Mouse (Mus musculus) hindbrain, embryonic 14.5 days (tissue): ENCODE measurements around the gene Ccnyl1. TPM values are rescaled to one million over a fixed set of nuclear protein-coding genes. Genes with fewer than 3 reads are reported as not detected.
A peak's percentile ranks its signal among the peaks of the same experiment; 100 is the strongest.

Source experiments
- ATAC-seq: fragments of 200-750 bp; cut with Nextera tagmentation; 2 replicates; pipeline ENCODE4 v1.8.0; 2017; ENCODE audit warnings: moderate number of reproducible peaks, mild to moderate bottlenecking, moderate TSS enrichment, moderate library complexity; ENCODE audit not compliant: low FRiP score
- DNase-seq: peaks from one replicate; pipeline ENCODE4 v3.0.0-alpha.2; 2015; ENCODE audit warnings: low spot score
- H3K27ac ChIP-seq: fragments of 300-500 bp; sonication (generic); 2 replicates; pipeline ENCODE4 v1.5.1; 2014; ENCODE audit warnings: mild to moderate bottlenecking, moderate library complexity
- H3K27me3 ChIP-seq: fragments of 300-500 bp; sonication (generic); 2 replicates; pipeline ENCODE4 v1.6.1; 2014; ENCODE audit warnings: mild to moderate bottlenecking, low read length, mixed read lengths; ENCODE audit not compliant: control insufficient read depth, insufficient read depth
- H3K36me3 ChIP-seq: fragments of 300-500 bp; sonication (generic); replicated peaks from 2 replicates; pipeline ENCODE4 v1.6.1; 2014; ENCODE audit not compliant: control insufficient read depth, insufficient read depth
- H3K4me1 ChIP-seq: fragments of 300-500 bp; sonication (generic); replicated peaks from 2 replicates; pipeline ENCODE4 v1.6.1; 2014; ENCODE audit warnings: antibody characterized with exemption, low read length, mixed read lengths; ENCODE audit not compliant: control insufficient read depth, insufficient read depth
- H3K4me2 ChIP-seq: fragments of 300-500 bp; sonication (generic); replicated peaks from 2 replicates; pipeline ENCODE4 v1.6.1; 2014; ENCODE audit warnings: mild to moderate bottlenecking, moderate library complexity
- H3K4me3 ChIP-seq: fragments of 300-500 bp; sonication (generic); replicated peaks from 2 replicates; pipeline ENCODE4 v1.5.1; 2014; ENCODE audit warnings: mild to moderate bottlenecking, low read length
- H3K9ac ChIP-seq: fragments of 300-500 bp; sonication (generic); 2 replicates; pipeline ENCODE4 v1.6.1; 2014
- H3K9me3 ChIP-seq: fragments of 300-500 bp; sonication (generic); 2 replicates; pipeline ENCODE4 v1.6.1; 2016; ENCODE audit warnings: low read length; ENCODE audit not compliant: control insufficient read depth
- WGBS: fragments of 180-500 bp; shearing (Covaris S2); extraction: QIAGEN DNeasy Blood & Tissue Kit; methylation state at CpG from one replicate; pipeline ENCODE4 v1.1.7; 2014; 5-methylcytosine and 5-hydroxymethylcytosine counted together
- polyA plus RNA-seq: library from polyadenylated mRNA; unstranded; fragments of >200 nt; fragmentation: Nextera tagmentation; extraction: Ambion mirVana; gene quantifications from 2 replicates; pipeline ENCODE4 v1.2.1, GENCODE M21; 2014

Ccnyl1 gene
- polyA plus RNA-seq, 1 experiment from 2014 or later = 7.6 TPM

DNA sequence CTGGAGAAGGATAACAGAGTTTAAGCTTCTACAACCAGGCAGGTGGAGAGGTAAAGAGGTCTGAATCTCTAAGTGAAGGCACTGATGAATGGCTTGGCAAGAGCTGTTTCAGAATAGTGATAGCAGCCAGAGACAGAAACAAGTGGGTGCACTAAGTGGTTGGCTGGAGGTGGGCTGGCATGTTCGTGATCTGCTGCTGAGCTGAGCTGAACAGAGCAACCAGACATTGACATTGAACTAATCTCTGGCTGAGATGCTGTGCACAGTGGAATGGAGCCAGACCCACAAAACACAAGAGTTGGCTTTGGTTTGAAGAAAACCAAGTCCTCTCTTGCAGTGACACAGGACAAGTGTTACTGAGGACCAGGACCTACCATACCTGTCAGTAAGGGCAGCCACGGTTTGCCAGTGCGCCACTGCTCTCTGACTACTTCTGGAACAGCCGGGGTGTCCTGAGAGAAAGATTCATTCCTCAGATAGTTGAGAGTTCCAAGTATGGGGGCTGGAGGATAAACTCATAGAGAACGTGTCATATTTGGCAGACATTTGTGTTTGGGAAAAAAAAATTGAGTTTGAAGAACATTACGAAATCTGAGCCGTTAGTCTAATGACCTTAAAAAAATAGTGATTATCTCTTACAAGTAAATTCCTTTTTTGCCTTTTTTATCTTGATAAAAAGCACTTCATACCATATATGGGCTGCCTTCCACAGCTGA is 26.5 kb downstream of the Ccnyl1 start:
- Histone ChIP-seq H3K4me3 (no peak overlapping the region), H3K27me3 (no peaks in the 10 kb centered on the region), H3K9me3 (no peaks in the 10 kb centered on the region), H3K36me3 (peaks cover 53% of the 10 kb centered on the region), H3K9ac (no peak overlapping the region), H3K4me2 (no peak overlapping the region), H3K4me1 (no peaks in the 10 kb centered on the region), H3K27ac (no peak overlapping the region)
- DNase-seq = no peak
- ATAC-seq = no peak
- WGBS = 92% methylated on average over 7 of the region's 7 CpGs

DNA sequence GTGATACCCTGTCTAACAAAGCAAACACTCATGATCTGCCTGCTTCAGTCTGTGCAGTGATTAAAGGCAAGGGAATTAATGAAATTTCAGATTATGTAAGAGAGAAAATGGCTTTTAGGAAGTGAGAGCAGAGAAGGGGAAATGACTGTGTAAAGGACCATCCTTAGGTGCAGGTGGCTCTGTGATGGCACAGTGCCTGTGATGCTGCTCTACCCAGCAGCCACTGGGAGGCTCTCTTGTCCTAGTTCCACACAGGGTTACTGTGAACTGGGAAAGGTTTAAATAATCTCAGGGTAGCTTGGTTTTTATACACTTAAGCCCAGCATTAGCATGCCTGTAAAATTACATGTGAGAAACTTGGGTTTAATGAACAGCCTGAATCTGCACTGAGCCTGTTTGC is 27.2 kb downstream of the Ccnyl1 start:
- Histone ChIP-seq H3K9ac (no peak overlapping the region), H3K36me3 (peaks cover 53% of the 10 kb centered on the region), H3K27ac (no peak overlapping the region), H3K4me3 (no peak overlapping the region), H3K27me3 (no peaks in the 10 kb centered on the region), H3K4me1 (no peaks in the 10 kb centered on the region), H3K9me3 (no peaks in the 10 kb centered on the region), H3K4me2 (no peak overlapping the region)
- ATAC-seq (peak; percentile 76; the same call in 1 of the 2 replicates), DNase-seq (peak; percentile 61)

DNA sequence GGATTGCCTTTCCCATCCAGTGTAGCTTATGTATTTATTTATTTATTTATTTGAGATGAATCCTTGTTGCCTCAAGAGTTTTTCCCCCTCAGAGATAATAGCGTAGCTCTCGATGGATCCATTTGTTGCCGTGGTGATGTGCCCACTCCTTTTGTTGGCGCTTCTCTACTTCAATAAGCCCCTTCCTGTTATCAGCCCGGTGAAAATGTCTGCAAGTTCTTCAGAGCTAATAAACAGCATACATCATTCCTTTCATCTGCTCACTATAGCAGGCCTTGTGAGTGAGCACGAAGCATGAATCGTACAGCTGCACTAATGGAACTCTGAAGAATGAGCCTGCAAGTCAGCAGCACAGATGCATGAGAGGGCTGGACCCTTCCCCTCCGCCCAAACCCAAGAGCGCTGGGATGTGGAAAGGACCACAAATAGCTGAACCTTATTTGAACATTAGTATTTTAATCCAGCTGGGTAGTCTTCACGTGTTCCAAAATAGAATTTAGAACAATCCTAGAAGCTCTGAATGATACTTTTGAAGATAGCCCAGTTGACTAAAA is 30.9 kb downstream of the Ccnyl1 start:
- no peaks in the 10 kb centered on the region for H3K9me3 ChIP-seq
- ATAC-seq (peak; percentile 57; the same call in 1 of the 2 replicates), DNase-seq (peak; percentile 33)
- no peak overlapping the region for H3K27ac ChIP-seq
- H3K4me2 ChIP-seq = no peak overlapping the region
- no peaks in the 10 kb centered on the region for H3K4me1 ChIP-seq
- H3K36me3 ChIP-seq = peaks cover 50% of the 10 kb centered on the region
- H3K4me3 ChIP-seq = no peak overlapping the region
- WGBS = 39% methylated on average over 10 of the region's 10 CpGs
- no peak overlapping the region for H3K9ac ChIP-seq
- no peaks in the 10 kb centered on the region for H3K27me3 ChIP-seq

DNA sequence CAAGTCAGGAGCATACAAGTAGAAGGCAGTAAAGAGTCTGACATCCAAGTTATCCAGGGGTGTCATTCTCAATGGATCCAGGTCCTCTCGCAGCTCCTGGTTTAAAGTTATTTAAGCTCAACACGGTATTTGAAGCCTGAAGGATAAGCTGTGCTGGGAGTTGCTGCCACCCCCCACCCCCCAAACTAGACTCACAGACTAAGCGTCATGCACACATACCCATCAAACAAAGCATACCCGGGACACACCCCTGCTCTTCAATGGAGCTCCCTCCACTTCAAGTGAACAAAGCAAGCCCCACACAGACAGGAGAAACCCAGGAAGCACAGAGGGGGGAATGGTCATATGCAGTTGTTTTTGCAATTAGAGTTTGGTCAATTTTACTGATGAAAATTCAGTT is 39.8 kb downstream of the Ccnyl1 start:
- DNase-seq = no peak
- H3K9ac ChIP-seq = no peak overlapping the region
- 67% methylated on average over 4 of the region's 4 CpGs for WGBS

DNA sequence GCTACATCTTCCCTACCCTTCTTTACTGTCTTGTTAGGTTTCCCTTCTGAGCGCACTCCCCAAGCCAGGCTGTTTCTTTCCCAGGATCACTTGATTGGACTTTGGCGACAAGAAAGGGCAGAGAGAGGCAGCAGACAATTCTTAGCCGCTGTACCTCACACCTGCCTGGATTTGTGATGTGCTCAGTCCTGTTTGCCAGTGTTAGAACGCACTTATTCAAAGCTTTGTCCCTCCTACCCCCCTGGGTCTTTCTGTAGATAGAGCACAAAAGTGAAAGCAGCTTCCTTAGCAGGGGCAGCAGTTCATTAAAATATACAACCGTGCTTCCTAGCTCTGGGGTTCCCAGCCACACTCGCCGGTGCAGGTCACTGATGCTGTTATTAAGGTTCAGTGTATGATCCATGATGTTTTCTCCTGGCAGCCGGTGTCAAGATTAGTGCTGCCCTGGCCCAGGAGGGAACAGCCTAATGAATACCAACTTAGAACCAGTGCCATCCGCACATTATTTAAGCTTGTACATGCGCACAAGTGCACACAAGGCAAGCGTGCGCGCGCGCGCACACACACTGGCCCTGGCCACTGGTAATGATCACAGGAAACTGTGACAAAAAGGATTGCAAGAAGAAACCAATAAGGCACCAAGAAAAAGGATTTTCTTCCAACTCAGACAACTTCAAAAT is 41.2 kb downstream of the Ccnyl1 start:
- Histone ChIP-seq H3K27ac (no peak overlapping the region), H3K4me3 (no peak overlapping the region), H3K36me3 (no peaks in the 10 kb centered on the region), H3K9ac (no peak overlapping the region), H3K4me1 (peaks cover 19% of the 10 kb centered on the region), H3K27me3 (peaks cover 49% of the 10 kb centered on the region), H3K9me3 (no peaks in the 10 kb centered on the region), H3K4me2 (no peak overlapping the region)
- no peak for ATAC-seq
- no peak for DNase-seq
- WGBS = 60% methylated on average over 16 of the region's 16 CpGs

More for the DNA sequence above, 39.8 kb downstream of the Ccnyl1 start:
- peaks cover 34% of the 10 kb centered on the region for H3K27me3 ChIP-seq
- 0 out of 2 replicates have a peak, but pooled peaks cover 9% of the 10 kb centered on the region for H3K36me3 ChIP-seq
- no peak overlapping the region for H3K4me2 ChIP-seq
- no peak for ATAC-seq
- no peak overlapping the region for H3K4me3 ChIP-seq
- no peak overlapping the region for H3K27ac ChIP-seq
- peaks cover 10% of the 10 kb centered on the region; the same call in 1 of the 2 replicates for H3K4me1 ChIP-seq
- H3K9me3 ChIP-seq = no peaks in the 10 kb centered on the region

DNA sequence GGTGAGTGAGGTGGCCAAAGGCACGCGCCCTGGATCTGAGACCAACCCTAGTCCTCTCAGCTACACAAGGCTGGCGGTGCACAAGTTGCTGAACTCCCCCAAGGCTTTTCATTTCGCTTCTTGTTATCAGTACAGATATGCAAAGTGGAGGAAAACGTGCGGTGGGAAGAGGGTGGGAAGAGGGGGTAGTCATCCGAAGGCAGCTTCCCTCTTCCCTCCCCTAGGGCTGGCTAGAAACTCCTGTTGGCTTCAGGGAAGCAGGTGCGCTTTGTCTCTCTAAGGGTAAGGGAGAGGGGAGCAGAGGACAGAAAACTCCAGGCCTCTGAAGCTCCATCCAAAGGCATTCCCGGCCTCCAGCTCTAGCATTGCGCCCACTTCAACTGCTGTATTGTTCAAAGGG is 41.9 kb downstream of the Ccnyl1 start:
- peaks cover 56% of the 10 kb centered on the region for H3K27me3 ChIP-seq

DNA sequence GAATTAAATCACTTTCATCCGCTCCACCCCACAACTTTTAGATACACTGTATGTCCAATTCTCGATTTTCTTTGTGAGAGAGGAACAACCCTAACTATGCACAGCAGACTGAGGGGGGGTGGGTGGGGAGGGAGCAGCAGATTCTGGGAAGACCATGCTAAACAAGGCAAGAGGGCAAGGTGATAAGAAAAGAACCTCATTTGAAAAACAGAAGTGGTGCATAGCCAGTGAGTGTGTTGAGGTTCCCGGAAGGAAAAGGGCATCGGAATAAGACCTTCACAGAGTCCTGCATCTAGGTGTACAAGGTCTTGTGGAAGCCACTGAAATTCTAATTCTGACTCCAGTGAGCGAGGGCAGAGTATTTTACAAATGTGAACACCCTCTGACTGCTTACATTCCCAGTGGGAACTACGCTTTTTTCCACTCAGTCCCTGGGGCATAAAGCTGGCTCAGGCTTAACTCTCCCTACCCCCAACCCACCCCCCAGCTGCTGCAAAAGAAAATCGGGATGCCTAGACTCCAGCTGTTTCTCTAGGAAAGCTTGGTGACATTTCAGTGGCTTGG is 42.5 kb downstream of the Ccnyl1 start:
- H3K9ac ChIP-seq = no peak overlapping the region
- H3K27me3 ChIP-seq = peaks cover 57% of the 10 kb centered on the region
- no peaks in the 10 kb centered on the region for H3K9me3 ChIP-seq
- WGBS = 55% methylated on average over 7 of the region's 7 CpGs
- DNase-seq (no peak), ATAC-seq (no peak)
- no peaks in the 10 kb centered on the region for H3K36me3 ChIP-seq
- H3K4me2 ChIP-seq = no peak overlapping the region
- no peak overlapping the region for H3K4me3 ChIP-seq
- no peak overlapping the region for H3K27ac ChIP-seq
- peaks cover 27% of the 10 kb centered on the region for H3K4me1 ChIP-seq

More for the DNA sequence above, 41.9 kb downstream of the Ccnyl1 start:
- Histone ChIP-seq H3K4me2 (no peak overlapping the region), H3K9ac (no peak overlapping the region), H3K4me1 (peaks cover 26% of the 10 kb centered on the region), H3K9me3 (no peaks in the 10 kb centered on the region), H3K27ac (no peak overlapping the region), H3K36me3 (no peaks in the 10 kb centered on the region), H3K4me3 (no peak overlapping the region)
- 38% methylated on average over 10 of the region's 10 CpGs for WGBS
- DNase-seq (no peak), ATAC-seq (no peak)

DNA sequence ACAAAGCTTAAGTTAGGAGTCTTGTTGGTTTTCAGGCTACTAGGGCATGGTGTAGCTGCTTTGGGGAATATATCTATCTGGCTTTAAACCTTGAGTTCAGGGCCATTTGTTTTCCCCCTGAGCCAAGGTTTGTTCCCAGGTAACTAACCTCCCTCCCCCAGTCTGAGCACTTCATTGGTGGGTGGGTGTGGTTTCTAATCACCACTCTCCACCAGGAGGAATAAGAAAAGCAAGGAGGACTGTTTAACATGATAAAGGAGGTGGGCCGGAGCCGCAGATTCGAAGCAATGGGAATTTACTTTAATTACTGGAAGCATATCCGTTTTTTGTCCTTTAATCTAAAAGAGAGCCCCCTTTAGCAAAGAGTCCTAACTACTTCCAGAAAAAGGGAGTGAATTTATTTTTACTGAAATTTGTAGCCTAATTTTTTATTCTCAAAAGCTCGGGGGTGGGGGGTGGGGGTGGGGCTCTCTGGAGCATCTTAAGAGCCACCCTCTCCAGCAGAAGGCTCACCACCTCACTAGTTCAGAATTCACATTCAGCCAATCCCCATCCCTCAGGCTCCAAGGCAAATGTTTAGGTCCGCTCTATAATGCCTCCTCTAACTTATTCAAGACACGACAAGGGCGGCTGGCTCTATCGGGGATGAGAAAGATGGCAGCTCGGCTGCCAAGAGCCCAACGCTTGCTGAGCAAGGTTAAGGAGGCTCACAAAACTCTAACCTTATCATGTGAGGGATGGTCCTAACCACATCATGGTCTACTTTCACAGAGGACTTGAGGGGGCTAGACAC is 43.4 kb downstream of the Ccnyl1 start:
- 0 out of 2 replicates have a peak overlapping the region, but pooled peaks have one; percentile 2 for H3K4me2 ChIP-seq
- no peak overlapping the region for H3K9ac ChIP-seq
- no peak overlapping the region for H3K27ac ChIP-seq
- WGBS = 14% methylated on average over 11 of the region's 11 CpGs
- H3K36me3 ChIP-seq = no peaks in the 10 kb centered on the region
- peaks cover 62% of the 10 kb centered on the region for H3K27me3 ChIP-seq
- DNase-seq (no peak), ATAC-seq (no peak)
- peaks cover 27% of the 10 kb centered on the region for H3K4me1 ChIP-seq
- H3K4me3 ChIP-seq = no peak overlapping the region
- no peaks in the 10 kb centered on the region for H3K9me3 ChIP-seq
